In genomic region chr10:67126061-67126858, GRCm38 (mm10) we compare ENCODE assay signal across 8 mouse cellular contexts. TPM values are rescaled to one million over a fixed set of nuclear protein-coding genes. Genes with fewer than 3 reads are reported as not detected.
DNase-seq lines count a peak whose midpoint lies in the region; ATAC-seq and TF ChIP-seq lines count a peak whose summit lies in the region.

No protein-coding gene starts in this region.

- peaks cover 99% of the 10 kb centered on the region for H3K79me2 ChIP-seq in C2C12 (ENCODE audit: control insufficient read depth, insufficient read depth)

- DNase-seq in WW6 (ENCODE audit: low read depth, low spot score): peak; percentile 16
- peak; percentile 75 for DNase-seq in fat pad, adult 2 months (ENCODE audit: extremely low read depth, low read depth, low spot score)
- peak; percentile 51 for DNase-seq in naive thymus-derived CD4-positive, alpha-beta T cell, adult 2 months (ENCODE audit: low read depth)
- no peak for DNase-seq in cerebellum, adult 9-11 months

- H3K27ac ChIP-seq in heart, embryonic 12.5 days (ENCODE audit: poor library complexity, severe bottlenecking): peak overlapping the region; percentile 91
- H3K27ac ChIP-seq in kidney, embryonic 15.5 days: peak overlapping the region; percentile 88
- peak overlapping the region; percentile 56; the same call in 1 of the 2 replicates for H3K27ac ChIP-seq in liver, embryonic 12.5 days

- no peaks in the 10 kb centered on the region for H3K27me3 ChIP-seq in C2C12 (ENCODE audit: control insufficient read depth, insufficient read depth, insufficient read length)
- H3K27me3 ChIP-seq in heart, embryonic 12.5 days (replicated peaks): no peaks in the 10 kb centered on the region
- H3K27me3 ChIP-seq in kidney, embryonic 15.5 days: no peaks in the 10 kb centered on the region
- peaks cover 42% of the 10 kb centered on the region for H3K27me3 ChIP-seq in liver, embryonic 12.5 days (replicated peaks)

- H3K4me1 ChIP-seq in heart, embryonic 12.5 days (replicated peaks): peaks cover 57% of the 10 kb centered on the region
- H3K4me1 ChIP-seq in kidney, embryonic 15.5 days: peaks cover 34% of the 10 kb centered on the region
- H3K4me1 ChIP-seq in liver, embryonic 12.5 days: peaks cover 24% of the 10 kb centered on the region

- H3K4me3 ChIP-seq in C2C12 (ENCODE audit: insufficient read depth, poor library complexity, severe bottlenecking): peak overlapping the region; percentile 31
- peak overlapping the region; percentile 68 for H3K4me3 ChIP-seq in heart, embryonic 12.5 days
- H3K4me3 ChIP-seq in kidney, embryonic 15.5 days (replicated peaks): peak overlapping the region; percentile 93
- peak overlapping the region; percentile 79 for H3K4me3 ChIP-seq in liver, embryonic 12.5 days

- H3K9ac ChIP-seq in heart, embryonic 12.5 days: peak overlapping the region; percentile 91
- peak overlapping the region; percentile 79 for H3K9ac ChIP-seq in kidney, embryonic 15.5 days
- H3K9ac ChIP-seq in liver, embryonic 12.5 days: peak overlapping the region; percentile 78

- ATAC-seq in heart, embryonic 12.5 days (ENCODE audit: insufficient number of reproducible peaks, low FRiP score): peak; percentile 43; the same call in 1 of the 2 replicates
- ATAC-seq in kidney, embryonic 15.5 days (replicated peaks; ENCODE audit: low FRiP score): peak; percentile 81
- ATAC-seq in liver, embryonic 12.5 days: peak; percentile 35; the same call in 1 of the 2 replicates

- no peak for TF ChIP-seq CTCF in C2C12 (IDR thresholded peaks at IDR 0.05; ENCODE audit: control insufficient read depth, insufficient read depth, insufficient read length)

- no peaks in the 10 kb centered on the region for H3K36me3 ChIP-seq in C2C12 (ENCODE audit: control insufficient read depth, insufficient read depth)
- no peaks in the 10 kb centered on the region for H3K36me3 ChIP-seq in heart, embryonic 12.5 days
- no peaks in the 10 kb centered on the region for H3K36me3 ChIP-seq in kidney, embryonic 15.5 days
- no peaks in the 10 kb centered on the region for H3K36me3 ChIP-seq in liver, embryonic 12.5 days

- 2% methylated on average over 50 of the region's 50 CpGs for WGBS in heart, embryonic 12.5 days
- 1% methylated on average over 50 of the region's 50 CpGs for WGBS in kidney, embryonic 15.5 days
- WGBS in liver, embryonic 12.5 days (ENCODE audit: insufficient replicate concordance): 2% methylated on average over 50 of the region's 50 CpGs

- peaks cover 58% of the 10 kb centered on the region for H3K79me3 ChIP-seq in C2C12 (ENCODE audit: low read depth)

- H3K4me2 ChIP-seq in heart, embryonic 12.5 days: peak overlapping the region; percentile 87
- H3K4me2 ChIP-seq in kidney, embryonic 15.5 days: peak overlapping the region; percentile 86
- peak overlapping the region; percentile 100 for H3K4me2 ChIP-seq in liver, embryonic 12.5 days

- peak overlapping the region; percentile 67 for H3ac ChIP-seq in C2C12 (ENCODE audit: control insufficient read depth, insufficient read length, low read depth)

- H3K9me3 ChIP-seq in heart, embryonic 12.5 days (replicated peaks): no peaks in the 10 kb centered on the region
- no peaks in the 10 kb centered on the region for H3K9me3 ChIP-seq in kidney, embryonic 15.5 days (replicated peaks)
- no peaks in the 10 kb centered on the region for H3K9me3 ChIP-seq in liver, embryonic 12.5 days (replicated peaks)

TF ChIP-seq in C2C12, 6 proteins besides CTCF, POLR2A, EP300 and RAD21:
- no peak for TF ChIP-seq CEBPB (IDR thresholded peaks at IDR 0.05; ENCODE audit: low read depth)
- no peak for TF ChIP-seq MYOD1 (IDR thresholded peaks at IDR 0.05; ENCODE audit: control insufficient read depth, insufficient read length, low read depth)
- no peak for TF ChIP-seq FOSL1 (IDR thresholded peaks at IDR 0.05; ENCODE audit: insufficient read depth, low read length, poor library complexity, severe bottlenecking)
- no peak for TF ChIP-seq MAX (IDR thresholded peaks at IDR 0.05)

RNA-seq across cellular contexts. Expression of gene Reep3, which starts 29.5 kb away (rescaled TPM):
- polyA plus RNA-seq in C2C12 (2012; fragmentation: generic; extraction: Trizol): 14.7 TPM
- polyA plus RNA-seq in heart, embryonic 12.5 days (2016; fragmentation: Nextera tagmentation; extraction: Ambion mirVana): 28.4 and 29.3 TPM in 2 replicates
- 47.0 and 49.1 TPM in 2 replicates for polyA plus RNA-seq in kidney, embryonic 15.5 days (2015; fragmentation: Nextera tagmentation; extraction: Ambion mirVana)
- polyA plus RNA-seq in liver, embryonic 12.5 days (2016; fragmentation: Nextera tagmentation; extraction: Ambion mirVana): 8.7 and 8.8 TPM in 2 replicates

RNA-seq across cellular contexts. Expression of gene Jmjd1c, which starts 30.3 kb away (rescaled TPM):
- 6.2 TPM for polyA plus RNA-seq in C2C12 (2012; fragmentation: generic; extraction: Trizol)
- polyA plus RNA-seq in heart, embryonic 12.5 days (2016; fragmentation: Nextera tagmentation; extraction: Ambion mirVana): 37.9 and 42.3 TPM in 2 replicates
- polyA plus RNA-seq in kidney, embryonic 15.5 days (2015; fragmentation: Nextera tagmentation; extraction: Ambion mirVana): 38.0 and 42.6 TPM in 2 replicates
- polyA plus RNA-seq in liver, embryonic 12.5 days (2016; fragmentation: Nextera tagmentation; extraction: Ambion mirVana): 16.1 and 16.3 TPM in 2 replicates

Comparison
In these comparisons a context has a peak if more than half of its experiments do, and no peak if none do; other contexts are left out.
1. H3K4me3 ChIP-seq: peak in every context shown above with its lines; median percentile 93 in kidney, embryonic 15.5 days; 79 in liver, embryonic 12.5 days; 68 in heart, embryonic 12.5 days; 31 in C2C12.